Mouse (Mus musculus): ENCODE measurements around the gene Wdr20.

Wdr20 gene

DNA sequence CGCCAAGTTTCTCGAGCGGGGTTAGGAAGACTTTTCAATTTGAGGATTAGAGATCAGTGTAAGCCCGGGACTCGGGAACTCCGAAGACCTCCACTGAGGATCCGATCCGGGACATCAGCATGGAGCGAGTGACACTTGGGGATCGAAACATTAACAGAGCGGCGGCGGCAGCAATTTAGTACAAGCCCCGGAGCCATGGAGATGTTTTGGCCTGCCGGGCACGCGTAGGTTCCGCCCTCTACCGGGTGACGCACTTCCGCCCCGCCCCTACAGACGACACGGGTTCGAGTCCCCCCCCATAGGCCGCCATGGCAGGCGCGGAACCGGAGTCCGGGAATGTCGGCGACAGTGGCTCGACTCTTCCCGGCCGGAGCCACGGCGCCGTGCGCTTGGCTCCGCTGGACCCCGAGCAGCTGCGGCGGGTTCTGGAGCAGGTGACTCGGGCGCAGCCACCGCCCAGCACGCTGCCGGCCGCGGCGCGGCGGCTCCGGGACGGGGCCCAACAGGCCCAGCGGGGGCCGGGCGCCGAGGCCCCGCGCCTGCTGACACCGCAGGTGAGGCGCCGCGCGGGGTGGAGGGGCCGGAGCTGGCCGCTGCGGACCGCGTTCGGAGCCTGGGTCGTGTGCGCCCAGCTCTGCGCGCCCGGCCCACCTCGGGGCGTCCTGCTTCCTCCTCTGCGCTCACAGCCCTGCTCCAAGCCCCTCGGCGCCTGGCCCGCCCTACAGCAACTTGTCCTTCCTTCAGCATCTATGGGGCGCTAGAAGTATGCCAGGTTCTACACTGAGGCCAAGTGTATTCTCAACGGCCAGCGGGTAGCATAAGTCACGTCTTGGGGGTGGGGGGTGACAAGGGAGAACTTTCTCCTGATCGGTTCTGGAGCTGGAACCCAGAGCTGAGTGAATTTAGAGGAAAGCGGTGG, 112.5 kb downstream of the Wdr20 start, which contains the start of gene Zfp839:
Gene Zfp839, plus strand, starts transcription at position 244 of the 919 bp plus-strand sequence.
- CTCF ChIA-PET: no interaction called here

DNA sequence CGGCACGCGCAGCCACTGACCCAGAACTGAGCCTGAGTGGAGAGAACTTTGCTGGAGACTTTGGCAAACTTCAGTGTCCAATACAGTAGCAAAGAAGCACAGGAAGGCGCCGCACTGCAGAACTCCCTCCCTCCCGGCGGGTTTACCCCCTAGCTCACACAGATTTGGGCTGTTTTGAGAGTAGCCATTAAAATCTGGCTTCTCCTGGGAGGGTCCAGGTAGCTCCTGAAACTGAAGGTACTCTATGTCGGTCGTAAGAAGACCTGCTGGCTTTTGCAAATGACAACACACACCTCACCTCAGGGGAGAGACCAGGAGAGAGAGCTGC, 113.1 kb downstream of the Wdr20 start:
- CTCF ChIA-PET: interaction anchor here (0.5 kb wide), 1 partner anchor 123 kb away, joined by 3 read pairs; no protein-coding TSS in a partner anchor

DNA sequence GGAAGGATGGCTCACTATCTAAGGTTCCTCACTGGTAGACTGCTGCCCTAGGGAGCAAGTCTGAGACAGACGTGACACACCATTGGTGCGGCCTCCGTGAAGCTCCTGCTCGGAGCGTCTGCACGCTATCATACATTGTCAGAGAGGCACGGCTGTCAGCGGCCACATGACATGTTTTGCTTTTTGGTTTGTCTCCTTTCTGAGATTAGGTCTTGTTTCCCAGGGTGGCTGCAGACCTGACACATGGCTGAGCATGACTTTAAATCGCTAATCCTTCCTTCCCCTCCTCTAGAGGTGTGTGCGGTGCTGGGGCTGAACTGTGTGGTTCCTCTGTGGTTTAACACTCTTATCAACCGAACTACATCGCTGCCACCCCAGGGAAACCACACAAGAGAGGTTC, 113.7 kb downstream of the Wdr20 start:
- CTCF ChIA-PET: interaction anchor here (0.5 kb wide), 1 partner anchor 123 kb away, joined by 3 read pairs; no protein-coding TSS in a partner anchor

DNA sequence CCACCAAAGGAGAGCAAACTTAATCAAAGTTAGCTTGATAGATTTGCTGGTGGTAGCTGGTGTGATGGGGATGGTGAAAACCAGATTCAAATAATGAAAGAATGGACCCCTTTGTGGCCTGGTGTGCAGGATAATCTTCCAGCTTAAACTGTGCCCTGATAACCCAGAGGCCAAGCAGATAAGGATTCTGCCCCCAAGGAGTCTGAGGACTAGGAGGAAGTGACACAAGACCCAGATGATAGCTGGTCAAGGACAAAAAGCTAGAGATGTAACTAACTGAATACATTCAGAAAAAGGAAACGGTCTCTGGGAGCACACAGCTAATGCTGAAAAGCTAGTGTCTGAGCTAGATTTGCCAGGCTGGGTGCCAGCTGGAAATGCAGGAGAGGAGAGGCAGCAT, 114.2 kb downstream of the Wdr20 start:
- CTCF ChIA-PET: no interaction called here
